Mouse (Mus musculus) liver, adult 2 months (tissue): ENCODE results near the gene Ntn1. TPM values are rescaled to one million over a fixed set of nuclear protein-coding genes. Genes with fewer than 3 reads are reported as not detected.

Experiments used
- DNase-seq: peaks from one replicate; pipeline ENCODE4 v3.0.0-alpha.2; 2011; ENCODE audit warnings: low read depth, low spot score; ENCODE audit errors: extremely low read depth
- H3K27ac ChIP-seq: fragments of 200-500 bp; replicated peaks from 2 replicates; pipeline ENCODE4 v1.5.1; 2012; ENCODE audit warnings: low read depth, mild to moderate bottlenecking, control low read depth, inconsistent platforms, low read length; ENCODE audit not compliant: insufficient read depth
- H3K27me3 ChIP-seq: fragments of 200-500 bp; 2 replicates; pipeline ENCODE4 v1.6.1; 2012; ENCODE audit warnings: mild to moderate bottlenecking, moderate library complexity, low read length, inconsistent platforms; ENCODE audit not compliant: control insufficient read depth, insufficient read depth
- H3K36me3 ChIP-seq: fragments of 200-500 bp; 2 replicates; pipeline ENCODE4 v1.6.1; 2012; ENCODE audit warnings: low read length, inconsistent platforms; ENCODE audit not compliant: control insufficient read depth, insufficient read depth
- H3K4me1 ChIP-seq: fragments of 200-500 bp; 2 replicates; pipeline ENCODE4 v1.6.1; 2011; ENCODE audit warnings: low read length; ENCODE audit not compliant: control insufficient read depth, insufficient read depth
- H3K4me3 ChIP-seq: fragments of 200-500 bp; 2 replicates; pipeline ENCODE4 v1.5.1; 2011; ENCODE audit warnings: low read depth, mild to moderate bottlenecking, control low read depth, low read length, moderate library complexity; ENCODE audit not compliant: insufficient read depth
- H3K79me2 ChIP-seq: fragments of 200-500 bp; 2 replicates; pipeline ENCODE4 v1.6.1; 2012; ENCODE audit warnings: inconsistent platforms, mild to moderate bottlenecking, low read length, moderate library complexity; ENCODE audit not compliant: control insufficient read depth, insufficient read depth
- H3K9ac ChIP-seq: fragments of 200-500 bp; 2 replicates; pipeline ENCODE4 v1.6.1; 2012; ENCODE audit warnings: low read depth, mild to moderate bottlenecking, control low read depth, inconsistent platforms, low read length
- CTCF ChIP-seq: fragments of 200-500 bp; IDR thresholded peaks from 2 replicates; pipeline ENCODE4 v1.5.1; 2011; ENCODE audit warnings: low read depth, low read length, control low read depth
- POLR2A ChIP-seq: fragments of 200-500 bp; IDR thresholded peaks from 2 replicates; pipeline ENCODE4 v1.6.1; 2011; ENCODE audit warnings: low read length, control low read depth; ENCODE audit not compliant: insufficient read depth; ENCODE audit errors: extremely low read depth
- WGBS: fragments of 180-500 bp; shearing (Covaris S2); methylation state at CpG from one replicate; pipeline ENCODE4 v1.1.7; 2018; 5-methylcytosine and 5-hydroxymethylcytosine counted together
- polyA plus RNA-seq: library from polyadenylated mRNA; depleted of rRNA; stranded (reverse); fragments of >200 nt; gene quantifications from 2 replicates; pipeline ENCODE4 v1.2.3, GENCODE M21; 2012
- total RNA-seq: library from RNA; depleted of rRNA; stranded (reverse); fragments of >200 nt; gene quantifications from 2 replicates; pipeline ENCODE4 v1.2.3, GENCODE M21; 2014

The Ntn1 gene
- total and polyA plus RNA-seq, 2 experiments: 4.9 to 5.5 TPM

GRCm38 (mm10) chr11:68425492-68426315 is 25.1 kb upstream of the Ntn1 start:
- TF ChIP-seq POLR2A: no peak
- no peak for TF ChIP-seq CTCF
- no peak overlapping the region for H3K9ac ChIP-seq
- H3K27ac ChIP-seq: no peak overlapping the region
- no peaks in the 10 kb centered on the region for H3K79me2 ChIP-seq
- H3K4me1 ChIP-seq: no peaks in the 10 kb centered on the region
- H3K27me3 ChIP-seq: no peaks in the 10 kb centered on the region
- WGBS: 72% methylated on average over 8 of the region's 8 CpGs
- no peak for DNase-seq
- H3K4me3 ChIP-seq: no peak overlapping the region
- H3K36me3 ChIP-seq: no peaks in the 10 kb centered on the region

GRCm38 (mm10) chr11:68417831-68418230 is 17.2 kb upstream of the Ntn1 start:
- peak; percentile 14 for DNase-seq
- H3K36me3 ChIP-seq: no peaks in the 10 kb centered on the region
- no peak overlapping the region for H3K9ac ChIP-seq
- H3K79me2 ChIP-seq: no peaks in the 10 kb centered on the region
- H3K27ac ChIP-seq: no peak overlapping the region
- no peaks in the 10 kb centered on the region for H3K4me1 ChIP-seq
- TF ChIP-seq CTCF (peak; percentile 84), POLR2A (no peak)
- no peaks in the 10 kb centered on the region; the same call in 1 of the 2 replicates for H3K27me3 ChIP-seq
- H3K4me3 ChIP-seq: no peak overlapping the region
- WGBS: 46% methylated on average over 9 of the region's 9 CpGs

GRCm38 (mm10) chr11:68417001-68417400 is 16.4 kb upstream of the Ntn1 start:
- H3K27ac ChIP-seq: no peak overlapping the region
- H3K4me3 ChIP-seq: no peak overlapping the region
- no peak overlapping the region for H3K9ac ChIP-seq
- TF ChIP-seq POLR2A (no peak), CTCF (no peak)
- no peaks in the 10 kb centered on the region; the same call in 1 of the 2 replicates for H3K27me3 ChIP-seq
- no peaks in the 10 kb centered on the region for H3K79me2 ChIP-seq
- no peaks in the 10 kb centered on the region for H3K4me1 ChIP-seq
- DNase-seq: peak; percentile 32
- no peaks in the 10 kb centered on the region for H3K36me3 ChIP-seq
- 38% methylated on average over 3 of the region's 3 CpGs for WGBS

GRCm38 (mm10) chr11:68408127-68408526 is 7.5 kb upstream of the Ntn1 start:
- H3K9ac ChIP-seq: no peak overlapping the region
- H3K4me3 ChIP-seq: no peak overlapping the region
- 49% methylated on average over 2 of the region's 2 CpGs for WGBS
- peak; percentile 69 for TF ChIP-seq CTCF
- TF ChIP-seq POLR2A: no peak
- no peaks in the 10 kb centered on the region for H3K27me3 ChIP-seq
- no peaks in the 10 kb centered on the region for H3K4me1 ChIP-seq
- peak; percentile 46 for DNase-seq
- H3K27ac ChIP-seq: no peak overlapping the region
- H3K36me3 ChIP-seq: no peaks in the 10 kb centered on the region
- no peaks in the 10 kb centered on the region for H3K79me2 ChIP-seq

GRCm38 (mm10) chr11:68407266-68407926 is 6.8 kb upstream of the Ntn1 start:
- no peak for DNase-seq
- Histone ChIP-seq H3K27ac (no peak overlapping the region), H3K79me2 (no peaks in the 10 kb centered on the region), H3K36me3 (no peaks in the 10 kb centered on the region), H3K4me1 (no peaks in the 10 kb centered on the region), H3K9ac (no peak overlapping the region), H3K4me3 (no peak overlapping the region), H3K27me3 (no peaks in the 10 kb centered on the region; the same call in 1 of the 2 replicates)
- WGBS: 56% methylated on average over 11 of the region's 11 CpGs
- TF ChIP-seq POLR2A (no peak), CTCF (no peak)

- Histone ChIP-seq H3K27me3 (no peaks in the 10 kb centered on the region; the same call in none of the 2 replicates), H3K4me1 (peaks cover under 1% of the 10 kb centered on the region; the same call in 1 of the 2 replicates), H3K79me2 (no peaks in the 10 kb centered on the region), H3K4me3 (no peak overlapping the region), H3K27ac (no peak overlapping the region), H3K36me3 (no peaks in the 10 kb centered on the region), H3K9ac (no peak overlapping the region)
- TF ChIP-seq POLR2A: no peak
- no peak for TF ChIP-seq CTCF
- 80% methylated on average over 8 of the region's 8 CpGs for WGBS
- DNase-seq: no peak
Measured at GRCm38 (mm10) chr11:68405576-68405975, 5.0 kb upstream of the Ntn1 start.
